Mouse (Mus musculus): ENCODE measurements around the gene Dexi. TPM values are rescaled to one million over a fixed set of nuclear protein-coding genes. Genes with fewer than 3 reads are reported as not detected.

The Dexi gene
- total and polyA plus RNA-seq, 3 experiments = 9.3 to 17.8 TPM; not detected in 1

DNA sequence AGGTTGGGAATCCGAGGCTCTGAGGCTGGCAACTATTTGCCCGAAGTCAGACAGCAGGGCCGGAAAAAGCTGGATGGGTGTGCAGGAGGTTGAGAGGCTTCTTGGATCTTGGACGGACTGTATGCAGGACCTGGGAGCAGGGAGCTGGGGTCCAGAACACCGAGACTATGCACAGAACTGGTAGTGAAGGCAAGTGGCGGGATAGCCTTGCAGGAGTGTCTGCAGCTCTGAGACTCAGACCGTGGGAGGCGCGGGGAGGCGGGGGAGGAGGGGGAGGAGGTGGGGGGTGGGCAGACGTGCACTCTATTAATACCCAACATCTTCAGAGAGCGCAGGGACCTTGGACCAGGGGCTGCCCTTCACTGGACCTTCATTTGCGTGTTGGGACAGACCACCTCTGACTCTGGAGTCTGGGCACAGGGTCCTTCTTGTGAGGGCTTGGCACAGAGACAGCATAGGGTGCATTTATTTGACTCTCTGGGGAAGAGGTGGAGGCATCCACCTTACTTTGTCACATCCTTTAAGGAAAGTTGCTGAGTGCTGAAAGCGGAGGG lies 52.9 kb downstream of the Dexi start:
- H3K27me3 ChIP-seq (ENCODE audit: control insufficient read depth in 1 of 2, insufficient read depth in 2 of 2, low read length in 2 of 2) = no peaks in the 10 kb centered on the region; a peak in 1 of 4 replicates
- no peak overlapping the region for H3K4me3 ChIP-seq (ENCODE audit: control insufficient read depth in 1 of 2, insufficient read depth in 1 of 2, low read depth in 2 of 2, low read length in 2 of 2)
- H3K9me3 ChIP-seq (replicated peaks; ENCODE audit: insufficient read depth, low read length) = no peaks in the 10 kb centered on the region
- H3K9ac ChIP-seq (ENCODE audit: control insufficient read depth, low read depth, low read length, poor library complexity, severe bottlenecking) = no peak overlapping the region
- no peaks in the 10 kb centered on the region for H3K4me1 ChIP-seq (ENCODE audit: control insufficient read depth in 1 of 2, insufficient read depth in 2 of 2, low read length in 2 of 2)
- H3K27ac ChIP-seq (ENCODE audit: control insufficient read depth, low read depth, low read length) = no peak overlapping the region
- DNase-seq (ENCODE audit: low read depth, low spot score) = no peak
- no peaks in the 10 kb centered on the region for H3K79me2 ChIP-seq (ENCODE audit: control insufficient read depth, insufficient read depth, low read length, poor library complexity)
- H3K36me3 ChIP-seq (ENCODE audit: control insufficient read depth in 1 of 2, insufficient read depth in 2 of 2, low read length in 2 of 2) = no peaks in the 10 kb centered on the region
- TF ChIP-seq TAL1 (IDR thresholded peaks at IDR 0.05; ENCODE audit: low read length) (no peak), ZKSCAN1 (IDR thresholded peaks at IDR 0.05; ENCODE audit: low read depth, low read length) (no peak), ZNF384 (IDR thresholded peaks at IDR 0.05; ENCODE audit: low read depth, low read length) (no peak), MAZ (IDR thresholded peaks at IDR 0.05; ENCODE audit: low read depth, low read length) (no peak), ZMIZ1 (IDR thresholded peaks at IDR 0.05; ENCODE audit: low read depth, low read length) (no peak), MEF2A (IDR thresholded peaks at IDR 0.05; ENCODE audit: extremely low read depth, insufficient replicate concordance, low read depth, low read length, poor library complexity, severe bottlenecking) (no peak), POLR2AphosphoS5 (IDR thresholded peaks at IDR 0.05; ENCODE audit: borderline replicate concordance, low read depth, low read length) (no peak), JUND (IDR thresholded peaks at IDR 0.05; ENCODE audit: low read depth, low read length) (no peak), KAT2A (conservative IDR thresholded peaks at IDR 0.05; ENCODE audit: low read depth, low read length) (no peak), NELFE (IDR thresholded peaks at IDR 0.05; ENCODE audit: low read depth, low read length) (no peak), ETS1 (IDR thresholded peaks at IDR 0.05; ENCODE audit: low read depth, low read length) (no peak)

DNA sequence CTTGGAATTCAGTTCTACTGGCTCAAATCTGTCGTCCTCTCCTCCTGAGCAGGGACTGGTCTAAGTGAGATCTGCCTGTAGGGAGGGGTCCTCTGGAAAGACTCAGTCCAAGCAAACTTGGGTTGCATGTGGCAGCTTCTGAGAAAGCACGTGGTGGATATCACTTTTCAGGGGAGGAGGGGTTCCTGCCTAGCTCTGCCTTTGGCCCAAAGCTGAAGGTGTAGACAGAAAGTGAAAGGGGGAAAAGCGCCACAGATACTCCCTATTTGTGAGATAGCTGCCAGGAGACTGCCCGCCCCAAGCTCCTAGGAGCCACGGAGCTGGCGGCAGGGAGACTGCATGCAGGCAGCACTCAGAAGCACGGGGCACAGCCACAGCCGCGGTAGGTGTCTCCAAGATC lies 53.4 kb downstream of the Dexi start:
- H3K9me3 ChIP-seq (replicated peaks; ENCODE audit: insufficient read depth, low read length) = no peaks in the 10 kb centered on the region
- H3K4me3 ChIP-seq (ENCODE audit: control insufficient read depth in 1 of 2, insufficient read depth in 1 of 2, low read depth in 2 of 2, low read length in 2 of 2) = no peak overlapping the region
- no peaks in the 10 kb centered on the region for H3K4me1 ChIP-seq (ENCODE audit: control insufficient read depth in 1 of 2, insufficient read depth in 2 of 2, low read length in 2 of 2)
- DNase-seq (ENCODE audit: low read depth, low spot score) = no peak
- no peak overlapping the region for H3K27ac ChIP-seq (ENCODE audit: control insufficient read depth, low read depth, low read length)
- no peaks in the 10 kb centered on the region; a peak in 1 of 4 replicates for H3K27me3 ChIP-seq (ENCODE audit: control insufficient read depth in 1 of 2, insufficient read depth in 2 of 2, low read length in 2 of 2)
- H3K79me2 ChIP-seq (ENCODE audit: control insufficient read depth, insufficient read depth, low read length, poor library complexity) = no peaks in the 10 kb centered on the region
- no peak for TF ChIP-seq USF1 (IDR thresholded peaks at IDR 0.05; ENCODE audit: low read depth, low read length)
- TF ChIP-seq GATA1 (IDR thresholded peaks at IDR 0.05; ENCODE audit: low read depth, low read length) = no peak
- TF ChIP-seq POLR2AphosphoS5 (IDR thresholded peaks at IDR 0.05; ENCODE audit: borderline replicate concordance, low read depth, low read length) = no peak
- TF ChIP-seq JUND (IDR thresholded peaks at IDR 0.05; ENCODE audit: low read depth, low read length) = no peak
- no peak for TF ChIP-seq MAX (IDR thresholded peaks at IDR 0.05; ENCODE audit: low read length)
- no peak for TF ChIP-seq ZMIZ1 (IDR thresholded peaks at IDR 0.05; ENCODE audit: low read depth, low read length)
- no peak for TF ChIP-seq MAZ (IDR thresholded peaks at IDR 0.05; ENCODE audit: low read depth, low read length)
- TF ChIP-seq TBP (IDR thresholded peaks at IDR 0.05; ENCODE audit: low read depth, low read length) = no peak
- H3K9ac ChIP-seq (ENCODE audit: control insufficient read depth, low read depth, low read length, poor library complexity, severe bottlenecking) = no peak overlapping the region
- no peaks in the 10 kb centered on the region for H3K36me3 ChIP-seq (ENCODE audit: control insufficient read depth in 1 of 2, insufficient read depth in 2 of 2, low read length in 2 of 2)
